Mouse (Mus musculus): ENCODE data around the gene Ralgapa2. TPM values are rescaled to one million over a fixed set of nuclear protein-coding genes. Genes with fewer than 3 reads are reported as not detected.
A peak's percentile ranks its signal among the peaks of the same experiment; 100 is the strongest.

Gene Ralgapa2
- polyA plus RNA-seq, 1 experiment, result 14.5 TPM

DNA sequence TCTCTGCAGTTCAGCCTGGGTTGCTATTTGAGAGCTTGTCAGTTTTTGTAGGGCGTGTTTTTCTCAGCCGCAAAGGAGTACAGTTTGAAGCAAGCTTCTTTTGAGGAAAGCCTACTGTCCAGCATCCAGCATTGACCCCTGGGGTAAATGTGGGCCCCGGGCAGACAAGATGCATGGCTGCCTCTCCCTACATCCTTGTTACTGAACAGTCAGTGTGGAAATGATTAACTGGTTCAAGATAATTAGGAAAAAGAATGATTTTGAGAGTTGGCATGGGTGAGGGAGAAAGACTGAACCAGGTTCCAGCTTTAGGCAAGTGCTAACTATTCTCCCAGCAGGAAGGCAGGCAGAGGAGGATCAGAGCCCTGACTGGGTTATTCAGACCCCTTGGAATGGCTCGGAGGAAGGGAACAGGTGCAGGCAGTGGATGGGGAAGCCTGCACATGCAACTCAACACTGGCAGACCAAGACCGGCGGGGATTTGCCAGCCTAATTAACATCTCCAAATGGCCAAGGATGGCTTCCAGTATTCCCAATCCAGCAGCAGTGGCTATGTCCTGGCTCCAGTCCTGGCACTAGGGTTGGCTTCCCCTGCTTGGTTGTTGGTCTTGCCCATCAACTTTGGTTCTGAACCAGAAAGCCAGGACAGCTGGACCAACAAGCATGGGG, 261.8 kb downstream of the Ralgapa2 start:
- TF ChIP-seq CTCF (IDR thresholded peaks at IDR 0.05; ENCODE audit: borderline replicate concordance, extremely low read depth, insufficient read depth, insufficient read length) (no peak), POLR2A (IDR thresholded peaks at IDR 0.05; ENCODE audit: borderline replicate concordance, extremely low read depth, insufficient read depth, insufficient read length, poor library complexity, severe bottlenecking) (no peak)
- peak; percentile 78 for DNase-seq (ENCODE audit: low read depth)

GRCm38 (mm10) chr2:146249033-146249432, 263.1 kb downstream of the Ralgapa2 start:
- no peak for TF ChIP-seq POLR2A (IDR thresholded peaks at IDR 0.05; ENCODE audit: borderline replicate concordance, extremely low read depth, insufficient read depth, insufficient read length, poor library complexity, severe bottlenecking)
- TF ChIP-seq CTCF (IDR thresholded peaks at IDR 0.05; ENCODE audit: borderline replicate concordance, extremely low read depth, insufficient read depth, insufficient read length), result no peak

DNA sequence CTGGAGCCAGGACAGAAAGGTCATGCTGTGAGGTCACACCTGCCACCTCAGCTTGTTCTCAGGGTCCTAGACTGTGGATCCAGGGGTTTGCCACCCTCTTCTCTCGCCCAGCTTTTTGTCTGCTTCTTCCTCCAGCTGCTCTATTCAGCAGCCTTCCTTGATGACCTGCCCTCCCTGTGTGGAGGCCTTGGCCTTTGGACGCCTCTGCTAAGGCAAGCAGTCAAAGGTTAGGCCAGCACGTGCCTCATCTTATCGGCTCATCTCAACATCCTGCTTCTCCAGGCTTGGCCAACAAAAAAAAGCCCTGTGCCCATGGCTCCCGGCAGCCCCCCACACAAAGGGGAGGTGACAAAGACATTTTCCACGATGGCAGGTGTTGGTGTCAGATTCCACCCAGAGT, 264.6 kb downstream of the Ralgapa2 start:
- TF ChIP-seq POLR2A (IDR thresholded peaks at IDR 0.05; ENCODE audit: borderline replicate concordance, extremely low read depth, insufficient read depth, insufficient read length, poor library complexity, severe bottlenecking) (no peak), CTCF (IDR thresholded peaks at IDR 0.05; ENCODE audit: borderline replicate concordance, extremely low read depth, insufficient read depth, insufficient read length) (no peak)
- no peak for DNase-seq (ENCODE audit: low read depth)

More at GRCm38 (mm10) chr2:146249033-146249432, 263.1 kb downstream of the Ralgapa2 start:
- peak; percentile 67 for DNase-seq (ENCODE audit: low read depth)

- DNase-seq (ENCODE audit: low read depth), result no peak
Observed at GRCm38 (mm10) chr2:146246409-146247075, 265.6 kb downstream of the Ralgapa2 start.

GRCm38 (mm10) chr2:146245401-146245800, 266.7 kb downstream of the Ralgapa2 start:
- no peak for TF ChIP-seq POLR2A (IDR thresholded peaks at IDR 0.05; ENCODE audit: borderline replicate concordance, extremely low read depth, insufficient read depth, insufficient read length, poor library complexity, severe bottlenecking)
- no peak for TF ChIP-seq CTCF (IDR thresholded peaks at IDR 0.05; ENCODE audit: borderline replicate concordance, extremely low read depth, insufficient read depth, insufficient read length)
- DNase-seq (ENCODE audit: low read depth), result no peak

More at GRCm38 (mm10) chr2:146246409-146247075, 265.6 kb downstream of the Ralgapa2 start:
- TF ChIP-seq POLR2A (IDR thresholded peaks at IDR 0.05; ENCODE audit: borderline replicate concordance, extremely low read depth, insufficient read depth, insufficient read length, poor library complexity, severe bottlenecking) (no peak), CTCF (IDR thresholded peaks at IDR 0.05; ENCODE audit: borderline replicate concordance, extremely low read depth, insufficient read depth, insufficient read length) (no peak)

DNA sequence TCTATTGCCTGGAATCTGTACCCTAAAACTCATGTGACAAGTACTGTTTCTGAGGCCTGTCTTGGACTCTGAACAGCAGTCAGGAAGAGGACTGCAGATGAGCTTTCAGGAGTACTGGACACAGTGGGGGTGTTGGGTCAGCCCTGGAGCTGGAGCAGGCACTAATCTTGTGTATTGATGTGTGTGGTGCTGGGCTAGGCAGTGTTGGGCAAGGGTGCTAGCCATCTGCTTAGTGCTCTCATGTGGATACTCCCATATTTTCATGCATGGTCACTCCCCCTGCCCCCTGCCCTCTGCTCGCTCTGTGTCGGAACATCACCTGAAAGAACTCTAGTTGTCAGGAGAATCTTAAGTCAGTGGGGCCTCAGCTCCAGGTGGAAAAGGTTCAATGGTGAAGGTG, 268.1 kb downstream of the Ralgapa2 start:
- TF ChIP-seq CTCF (IDR thresholded peaks at IDR 0.05; ENCODE audit: borderline replicate concordance, extremely low read depth, insufficient read depth, insufficient read length), result no peak
- no peak for TF ChIP-seq POLR2A (IDR thresholded peaks at IDR 0.05; ENCODE audit: borderline replicate concordance, extremely low read depth, insufficient read depth, insufficient read length, poor library complexity, severe bottlenecking)
- DNase-seq (ENCODE audit: low read depth), result no peak

DNA sequence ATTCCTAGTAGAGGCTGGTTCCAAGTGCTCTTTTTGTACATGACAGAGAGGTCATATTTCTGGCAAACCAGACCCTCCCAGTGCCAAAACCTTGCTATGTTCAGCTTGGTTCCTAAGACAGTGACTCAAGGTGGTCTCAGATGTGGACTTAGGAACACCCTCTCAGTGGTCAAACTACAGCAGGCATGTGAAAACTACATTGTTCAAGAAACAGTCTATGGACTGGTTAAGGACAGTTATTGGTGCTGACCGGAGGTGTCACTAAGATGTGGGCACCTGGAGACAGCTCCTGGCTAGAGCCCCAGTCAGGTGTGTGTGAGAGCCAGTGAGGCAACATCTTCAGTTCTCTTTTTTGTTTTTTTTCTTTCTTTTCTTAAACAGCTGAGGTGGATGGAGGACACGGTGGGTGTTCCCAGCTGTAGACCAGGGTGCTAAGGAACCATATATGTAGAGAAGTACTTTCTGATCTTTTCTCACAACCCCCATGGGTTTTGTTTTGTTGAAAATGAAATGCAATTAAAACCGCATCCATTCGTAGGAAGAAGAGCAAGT, 272.9 kb downstream of the Ralgapa2 start:
- TF ChIP-seq CTCF (IDR thresholded peaks at IDR 0.05; ENCODE audit: borderline replicate concordance, extremely low read depth, insufficient read depth, insufficient read length) (no peak), POLR2A (IDR thresholded peaks at IDR 0.05; ENCODE audit: borderline replicate concordance, extremely low read depth, insufficient read depth, insufficient read length, poor library complexity, severe bottlenecking) (no peak)
- DNase-seq (ENCODE audit: low read depth), result no peak

- TF ChIP-seq CTCF (IDR thresholded peaks at IDR 0.05; ENCODE audit: borderline replicate concordance, extremely low read depth, insufficient read depth, insufficient read length), result no peak
- no peak for TF ChIP-seq POLR2A (IDR thresholded peaks at IDR 0.05; ENCODE audit: borderline replicate concordance, extremely low read depth, insufficient read depth, insufficient read length, poor library complexity, severe bottlenecking)
- no peak for DNase-seq (ENCODE audit: low read depth)
Observed at GRCm38 (mm10) chr2:146231485-146231884, 280.7 kb downstream of the Ralgapa2 start.

- TF ChIP-seq POLR2A (IDR thresholded peaks at IDR 0.05; ENCODE audit: borderline replicate concordance, extremely low read depth, insufficient read depth, insufficient read length, poor library complexity, severe bottlenecking) (no peak), CTCF (IDR thresholded peaks at IDR 0.05; ENCODE audit: borderline replicate concordance, extremely low read depth, insufficient read depth, insufficient read length) (no peak)
- peak; percentile 44 for DNase-seq (ENCODE audit: low read depth)
Observed at GRCm38 (mm10) chr2:146228435-146228834, 283.7 kb downstream of the Ralgapa2 start.

- peak; percentile 21; the same call in 1 of the 2 replicates for TF ChIP-seq CTCF (IDR thresholded peaks at IDR 0.05; ENCODE audit: borderline replicate concordance, extremely low read depth, insufficient read depth, insufficient read length)
- no peak for TF ChIP-seq POLR2A (IDR thresholded peaks at IDR 0.05; ENCODE audit: borderline replicate concordance, extremely low read depth, insufficient read depth, insufficient read length, poor library complexity, severe bottlenecking)
- no peak for DNase-seq (ENCODE audit: low read depth)
Observed at GRCm38 (mm10) chr2:146227646-146228045, 284.5 kb downstream of the Ralgapa2 start.

DNA sequence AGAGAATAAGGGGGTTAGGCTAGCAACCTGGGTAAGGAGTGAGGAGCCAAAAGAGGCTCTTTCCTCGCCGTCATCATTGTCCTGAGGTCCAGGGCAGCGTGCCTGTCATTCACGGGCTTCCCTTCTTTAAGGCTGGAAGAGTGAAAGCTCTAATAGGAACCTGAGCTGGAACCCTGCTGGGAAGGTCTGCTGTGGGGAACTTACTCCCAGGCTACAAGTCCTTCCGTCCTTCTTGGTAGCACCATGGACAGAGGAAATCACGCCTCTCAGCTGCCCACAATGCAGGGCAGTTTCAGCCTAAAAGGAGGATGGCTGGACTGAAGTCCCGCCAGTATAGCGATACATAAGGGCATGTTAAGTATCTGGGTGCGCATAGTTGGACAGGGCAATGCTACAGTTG, 285.7 kb downstream of the Ralgapa2 start:
- TF ChIP-seq POLR2A (IDR thresholded peaks at IDR 0.05; ENCODE audit: borderline replicate concordance, extremely low read depth, insufficient read depth, insufficient read length, poor library complexity, severe bottlenecking), result no peak
- TF ChIP-seq CTCF (IDR thresholded peaks at IDR 0.05; ENCODE audit: borderline replicate concordance, extremely low read depth, insufficient read depth, insufficient read length), result no peak

More for the DNA sequence above, 285.7 kb downstream of the Ralgapa2 start:
- peak; percentile 70 for DNase-seq (ENCODE audit: low read depth)
